Mouse (Mus musculus): ENCODE measurements around the gene Galnt2. TPM values are rescaled to one million over a fixed set of nuclear protein-coding genes. Genes with fewer than 3 reads are reported as not detected.

Galnt2 gene
- polyA plus RNA-seq, 1 experiment: not detected

DNA sequence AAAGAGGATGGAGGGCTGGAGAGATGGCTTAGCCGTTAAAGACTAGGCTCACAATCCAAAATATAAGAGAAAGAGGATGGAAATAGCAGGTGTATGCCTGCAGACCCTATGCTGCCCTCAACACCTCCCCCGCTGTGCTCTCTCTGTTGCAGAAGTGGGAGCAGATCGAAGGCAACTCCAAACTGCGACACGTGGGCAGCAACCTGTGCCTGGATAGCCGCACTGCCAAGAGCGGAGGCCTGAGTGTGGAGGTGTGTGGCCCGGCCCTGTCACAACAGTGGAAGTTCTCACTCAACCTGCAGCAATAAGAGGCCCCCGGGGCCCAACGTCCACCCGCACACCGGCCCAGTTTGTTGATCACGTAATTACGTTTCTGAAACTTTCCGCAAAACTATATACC, 112.0 kb downstream of the Galnt2 start:
- no peak for TF ChIP-seq GATA1 (IDR thresholded peaks at IDR 0.05; ENCODE audit: low read length)

- TF ChIP-seq GATA1 (IDR thresholded peaks at IDR 0.05; ENCODE audit: low read length): no peak
Observed at GRCm38 (mm10) chr8:124343991-124344390, 112.8 kb downstream of the Galnt2 start.

GRCm38 (mm10) chr8:124345098-124345497, 113.9 kb downstream of the Galnt2 start:
- no peak for TF ChIP-seq GATA1 (IDR thresholded peaks at IDR 0.05; ENCODE audit: low read length)

- no peak for TF ChIP-seq GATA1 (IDR thresholded peaks at IDR 0.05; ENCODE audit: low read length)
Observed at GRCm38 (mm10) chr8:124346852-124347523, 115.8 kb downstream of the Galnt2 start.

DNA sequence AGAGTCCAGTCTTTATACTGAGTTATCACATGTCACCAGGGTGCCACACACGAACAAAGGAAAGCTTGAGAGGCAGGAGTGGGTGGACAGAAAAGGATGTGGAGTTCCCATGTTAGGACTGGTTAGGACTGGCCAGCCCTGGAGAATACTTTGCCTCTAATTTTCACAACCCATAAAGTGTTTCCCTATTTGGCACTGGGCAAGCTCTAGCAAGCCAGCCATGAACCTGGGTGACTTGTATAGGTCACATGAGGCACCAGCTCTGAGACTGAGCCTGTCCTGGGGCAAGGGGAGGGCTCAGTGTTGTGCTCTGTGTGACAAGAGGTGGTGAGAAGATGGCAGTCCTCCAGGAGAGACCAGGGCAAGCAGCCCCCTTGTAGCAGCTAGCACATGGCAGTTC, 116.9 kb downstream of the Galnt2 start:
- TF ChIP-seq GATA1 (IDR thresholded peaks at IDR 0.05; ENCODE audit: low read length): no peak

GRCm38 (mm10) chr8:124349663-124350062, 118.5 kb downstream of the Galnt2 start:
- no peak for TF ChIP-seq GATA1 (IDR thresholded peaks at IDR 0.05; ENCODE audit: low read length)

DNA sequence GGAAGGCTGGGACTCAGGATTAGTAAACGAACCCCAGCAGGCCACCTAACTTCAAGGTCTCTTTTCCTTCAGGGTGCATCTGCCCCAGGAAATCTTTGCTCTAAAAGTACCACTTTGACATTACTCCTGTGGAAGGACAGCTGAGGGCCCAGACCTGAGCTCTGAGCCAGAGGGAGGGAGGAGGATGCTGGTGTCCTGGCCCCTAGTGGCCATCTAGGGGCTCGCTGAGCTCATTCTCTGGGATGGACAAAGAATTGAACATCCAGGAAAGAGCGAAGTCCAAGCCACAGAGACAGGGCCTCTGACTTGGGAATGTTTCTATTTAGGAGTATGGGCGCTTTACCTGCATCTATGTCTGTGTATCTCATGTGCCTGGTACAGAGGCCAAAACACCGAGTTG, 120.4 kb downstream of the Galnt2 start:
- no peak for TF ChIP-seq GATA1 (IDR thresholded peaks at IDR 0.05; ENCODE audit: low read length)

- TF ChIP-seq GATA1 (IDR thresholded peaks at IDR 0.05; ENCODE audit: low read length): no peak
Observed at GRCm38 (mm10) chr8:124360911-124361310, 129.7 kb downstream of the Galnt2 start.

GRCm38 (mm10) chr8:124361773-124362427, 130.7 kb downstream of the Galnt2 start:
- TF ChIP-seq GATA1 (IDR thresholded peaks at IDR 0.05; ENCODE audit: low read length): no peak

DNA sequence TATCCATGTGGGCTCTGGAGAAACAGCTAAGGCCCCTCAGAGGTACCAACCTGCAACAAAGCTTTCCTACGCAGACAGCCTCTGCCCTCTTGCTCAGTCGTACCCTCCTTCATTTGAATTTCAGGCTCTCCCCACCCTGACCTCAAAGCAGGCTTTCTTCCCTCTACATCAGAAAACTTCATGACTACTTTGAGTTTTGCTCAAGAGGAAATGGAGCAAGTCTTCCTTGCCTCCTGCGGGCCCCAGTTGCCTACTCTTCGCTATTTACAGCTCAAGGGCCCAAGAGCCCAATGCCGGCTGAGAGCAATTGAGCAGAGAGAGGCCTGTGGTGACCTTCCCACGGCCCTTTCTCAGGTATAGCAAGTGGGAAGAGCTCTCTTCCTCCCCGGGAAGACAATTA, 131.4 kb downstream of the Galnt2 start:
- TF ChIP-seq GATA1 (IDR thresholded peaks at IDR 0.05; ENCODE audit: low read length): no peak

DNA sequence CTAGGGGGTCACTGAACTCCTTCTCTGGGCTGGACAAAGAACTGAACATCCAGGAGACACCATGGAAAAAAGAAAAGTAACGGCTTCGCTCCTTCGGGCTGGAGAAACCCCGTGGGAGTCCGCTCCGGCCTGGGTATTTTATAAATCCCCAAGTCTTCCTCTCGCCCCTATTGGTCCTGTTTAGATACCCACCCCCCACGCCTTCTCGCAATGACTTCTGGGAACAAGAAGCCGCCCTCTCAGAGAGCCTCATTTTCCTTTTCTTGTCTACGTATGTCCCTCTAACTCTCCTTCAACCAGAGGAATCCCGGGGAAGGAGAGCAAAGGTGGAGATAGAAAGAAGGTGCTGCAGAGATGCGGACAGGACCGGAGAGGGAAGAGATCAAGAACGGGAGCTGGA, 132.1 kb downstream of the Galnt2 start:
- TF ChIP-seq GATA1 (IDR thresholded peaks at IDR 0.05; ENCODE audit: low read length): no peak

GRCm38 (mm10) chr8:124368213-124368612, 137.0 kb downstream of the Galnt2 start:
- no peak for TF ChIP-seq GATA1 (IDR thresholded peaks at IDR 0.05; ENCODE audit: low read length)

DNA sequence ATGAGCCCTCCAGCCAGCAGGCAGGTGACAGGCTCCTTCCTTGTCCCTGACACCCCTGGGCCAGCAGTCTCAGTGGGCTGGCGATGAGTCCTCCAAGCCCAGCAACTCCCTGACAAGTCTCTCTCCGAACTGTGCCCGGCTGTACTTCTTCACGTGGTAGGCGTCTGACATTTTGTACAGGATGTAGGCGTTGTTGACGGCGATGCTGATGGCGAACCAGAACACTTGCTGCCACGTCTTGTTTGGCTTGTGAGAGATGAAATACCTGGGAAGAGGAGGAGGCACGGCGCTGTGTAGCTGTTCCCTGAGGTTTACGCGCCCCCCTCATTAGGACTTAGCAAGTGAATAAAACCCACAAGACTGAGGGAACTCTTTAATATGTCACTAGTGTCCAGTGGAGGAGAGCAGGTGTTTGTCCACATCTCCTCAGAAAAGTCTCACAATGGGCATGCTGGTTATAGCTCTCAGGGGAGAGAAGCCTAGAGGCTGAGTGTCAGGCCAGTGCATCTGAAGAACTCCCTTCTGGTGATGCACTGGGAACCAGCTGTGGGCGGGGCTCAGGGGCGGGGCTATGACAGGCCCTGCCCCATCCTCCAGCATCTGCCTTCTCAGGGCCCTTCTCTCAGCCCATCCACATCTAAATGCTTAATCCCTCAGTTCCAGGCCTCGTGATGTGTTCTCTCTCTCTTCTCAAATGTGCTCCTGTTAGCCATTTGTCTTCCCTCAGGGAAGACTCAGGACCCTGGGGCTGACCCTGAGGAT, 139.4 kb downstream of the Galnt2 start:
- no peak for TF ChIP-seq GATA1 (IDR thresholded peaks at IDR 0.05; ENCODE audit: low read length)

- TF ChIP-seq GATA1 (IDR thresholded peaks at IDR 0.05; ENCODE audit: low read length): no peak
Observed at GRCm38 (mm10) chr8:124371410-124372123, 140.4 kb downstream of the Galnt2 start.

GRCm38 (mm10) chr8:124373753-124374152, 142.6 kb downstream of the Galnt2 start:
- TF ChIP-seq GATA1 (IDR thresholded peaks at IDR 0.05; ENCODE audit: low read length): no peak

GRCm38 (mm10) chr8:124375168-124375567, 144.0 kb downstream of the Galnt2 start:
- TF ChIP-seq GATA1 (IDR thresholded peaks at IDR 0.05; ENCODE audit: low read length): no peak

Measured in G1E-ER4 (cell line).